Mouse (Mus musculus) MN1 (cell line): ENCODE results near the gene Mmp27.

Experiments used
- DNase-seq: peaks from one replicate; pipeline ENCODE4 v3.0.0-alpha.2; 2016; ENCODE audit warnings: low spot score

Gene Mmp27

GRCm38 (mm10) chr9:7571162-7571561, at the start of gene Mmp27:
Mmp27 (plus strand) TSS chr9:7571396.
- no peak for DNase-seq

DNA sequence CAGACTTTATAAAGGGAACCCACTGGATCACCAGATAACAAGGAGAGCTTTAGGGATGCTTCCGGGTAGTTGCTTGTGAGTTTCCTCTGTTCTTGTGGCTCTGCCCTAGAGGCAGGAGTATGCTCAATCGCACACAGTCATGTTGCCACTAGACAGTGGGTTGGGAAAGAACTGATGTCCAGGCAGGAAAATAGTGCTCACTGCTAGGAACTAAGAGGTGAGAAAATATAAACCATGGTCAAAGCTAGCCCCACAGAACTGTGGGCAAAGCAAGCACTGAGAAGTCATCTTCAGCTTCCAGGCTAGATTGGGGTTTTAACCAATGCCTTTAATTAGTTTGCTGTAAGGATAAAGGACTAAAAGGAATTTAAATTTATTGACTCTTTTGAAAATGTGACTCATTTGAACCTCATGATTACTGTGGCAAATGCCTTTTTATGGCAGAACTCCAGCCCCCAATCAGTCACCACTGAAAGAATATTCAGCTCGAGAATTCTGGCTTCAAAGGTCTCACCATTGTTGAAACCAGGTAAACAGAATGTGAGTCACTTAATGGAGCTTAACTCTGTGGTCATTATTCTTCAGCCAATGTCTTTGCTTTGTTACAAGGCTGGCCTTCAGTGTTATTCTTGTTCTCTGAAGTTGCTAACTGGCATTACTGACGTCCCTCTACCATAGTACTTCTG, 44.8 kb upstream of the Mmp27 start:
- no peak for DNase-seq

GRCm38 (mm10) chr9:7542763-7543162, 28.4 kb upstream of the Mmp27 start:
- no peak for DNase-seq

GRCm38 (mm10) chr9:7544923-7545457, 26.2 kb upstream of the Mmp27 start:
- no peak for DNase-seq

DNA sequence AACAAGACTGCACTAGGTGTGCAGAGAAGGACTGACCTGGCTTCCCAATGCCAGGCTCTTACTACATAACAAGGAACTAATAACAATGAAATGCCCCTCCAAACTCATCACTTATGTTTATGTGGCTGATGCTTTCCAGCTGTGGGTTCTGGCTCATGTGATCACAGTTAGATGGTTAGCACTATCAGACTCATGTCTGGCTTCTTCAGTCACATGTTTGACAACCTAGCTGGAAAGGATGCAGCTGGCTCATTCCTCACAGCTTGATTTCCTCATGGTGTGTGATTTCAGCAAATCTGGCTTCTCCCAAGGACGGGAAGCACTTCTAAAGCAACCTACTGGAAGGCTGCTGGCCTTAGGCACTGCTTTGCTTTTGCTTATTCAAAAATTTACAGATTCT, 25.7 kb upstream of the Mmp27 start:
- DNase-seq, result no peak

- DNase-seq, result no peak
These were observed 25.3 kb upstream of the Mmp27 start for GRCm38 (mm10) chr9:7545920-7546319.

DNA sequence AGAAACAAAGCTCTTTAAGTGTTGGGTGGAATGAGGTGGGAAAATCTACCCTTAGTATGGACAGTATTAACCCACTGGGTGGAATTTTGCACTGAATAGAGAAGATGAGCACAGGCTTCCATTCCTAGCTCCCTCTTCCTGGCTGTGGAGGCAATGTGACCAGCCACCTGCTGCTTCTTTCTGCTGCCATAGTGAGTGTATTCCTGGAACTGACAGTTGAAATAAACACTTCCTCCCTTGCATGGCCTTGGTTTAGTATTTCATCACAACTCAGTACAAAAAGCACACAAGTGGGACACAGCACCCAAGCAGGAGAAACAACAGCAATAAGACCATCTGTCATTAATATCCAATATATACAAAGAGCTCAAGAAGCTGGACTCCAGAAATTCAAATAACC, 19.3 kb upstream of the Mmp27 start:
- DNase-seq, result no peak

- no peak for DNase-seq
These were observed 17.7 kb upstream of the Mmp27 start for GRCm38 (mm10) chr9:7553536-7553935.

GRCm38 (mm10) chr9:7554382-7554781, 16.8 kb upstream of the Mmp27 start:
- DNase-seq, result no peak

DNA sequence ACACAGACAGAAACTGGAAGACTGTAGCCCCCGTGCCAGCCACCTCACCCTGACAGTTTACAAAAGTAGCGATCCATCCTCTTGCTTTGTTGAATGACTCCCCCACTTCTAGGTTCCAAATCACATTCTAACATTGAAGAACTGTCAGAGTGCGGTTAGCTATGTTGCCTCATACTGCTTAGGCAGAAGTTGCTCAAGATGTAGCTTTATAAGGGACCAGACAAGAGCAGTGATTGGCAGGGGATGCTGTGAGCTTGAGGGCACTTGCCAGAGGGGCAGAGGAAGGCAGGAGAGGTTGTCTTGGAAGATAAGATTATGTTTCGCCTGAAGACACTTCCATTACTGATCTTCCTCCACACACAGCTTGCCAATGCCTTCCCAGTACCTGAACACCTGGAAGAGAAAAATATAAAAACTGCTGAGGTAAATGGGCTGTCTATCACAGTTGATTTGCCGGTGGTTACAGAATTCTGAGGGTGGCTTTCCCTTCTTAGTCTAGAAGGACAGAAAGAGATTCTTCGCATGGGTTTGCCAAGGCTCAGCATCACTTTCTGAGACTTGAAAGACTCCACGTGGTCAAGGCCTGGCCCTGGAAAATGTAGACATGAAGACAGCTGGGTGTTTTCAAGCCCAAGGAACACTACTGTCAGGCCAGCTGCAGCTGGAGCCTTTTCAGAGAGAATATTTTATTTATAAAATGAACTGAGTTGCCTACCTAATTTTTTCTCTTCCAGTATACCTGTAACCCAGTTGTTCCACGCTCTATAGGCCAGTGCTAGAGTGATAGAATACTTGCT, 12.8 kb upstream of the Mmp27 start, which contains the start of gene Mmp8:
Gene Mmp8, plus strand, starts transcription at position 236 of the 797 bp plus-strand sequence.
- no peak for DNase-seq

DNA sequence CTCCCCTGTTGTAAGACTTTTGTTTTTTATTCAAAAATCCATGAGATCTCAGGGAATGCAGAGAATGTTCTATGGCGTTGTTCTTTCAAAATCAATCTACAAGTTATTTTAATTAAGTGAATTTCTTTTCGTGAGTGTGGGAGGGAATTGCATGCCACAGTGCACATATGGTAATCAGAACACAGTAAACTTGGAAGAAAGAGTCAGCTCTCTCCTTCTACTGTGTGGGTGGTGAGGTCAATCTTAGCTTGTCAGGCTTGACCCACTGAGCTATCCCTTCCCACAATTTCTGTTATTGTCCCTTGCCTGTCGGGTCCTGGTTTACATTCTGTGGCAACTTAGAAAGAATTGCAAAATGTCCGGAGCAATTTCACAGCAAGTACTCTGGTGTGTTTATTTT, 11.2 kb upstream of the Mmp27 start:
- DNase-seq, result no peak

DNA sequence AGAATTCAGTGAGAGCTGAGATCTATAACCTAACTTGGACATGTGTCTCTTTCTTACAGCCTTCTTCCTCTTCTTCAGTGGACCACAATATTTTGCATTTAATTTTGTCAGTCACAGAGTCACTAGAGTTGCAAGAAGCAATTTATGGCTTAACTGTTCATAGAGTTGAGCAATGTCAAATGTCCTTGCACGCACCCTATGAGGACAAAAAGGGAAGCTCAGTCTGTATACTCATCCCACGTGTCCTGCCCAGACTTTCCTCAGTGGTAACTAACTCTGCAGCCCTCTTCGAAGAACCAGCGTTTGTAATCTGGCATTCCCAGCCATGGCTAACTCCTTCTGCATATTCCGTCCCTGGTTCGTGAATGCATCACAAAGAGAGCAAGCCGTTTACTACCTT, 3.8 kb upstream of the Mmp27 start:
- no peak for DNase-seq

- no peak for DNase-seq
These were observed 3.3 kb upstream of the Mmp27 start for GRCm38 (mm10) chr9:7567923-7568322.

DNA sequence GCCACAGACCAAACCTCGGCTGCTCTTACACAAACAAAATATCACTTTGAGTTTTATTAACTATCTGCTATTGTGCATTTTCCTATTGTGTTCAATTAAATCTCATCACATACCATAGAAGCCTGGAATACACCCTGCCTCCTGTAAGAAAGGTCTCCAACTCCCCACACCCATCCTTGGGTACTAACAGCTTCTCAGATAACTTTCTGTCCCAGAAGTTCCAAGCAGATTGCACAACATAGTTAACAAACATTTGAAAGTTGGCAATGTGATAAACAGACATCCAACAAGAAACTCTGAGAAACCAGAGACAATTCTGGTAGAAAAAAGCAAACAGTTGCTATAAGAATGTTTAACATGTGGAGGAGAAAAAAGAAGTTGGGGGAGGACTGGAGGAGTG, 711 bp upstream of the Mmp27 start:
- no peak for DNase-seq

- no peak for DNase-seq
These were observed 992 bp downstream of the Mmp27 start for GRCm38 (mm10) chr9:7572188-7572587.

DNA sequence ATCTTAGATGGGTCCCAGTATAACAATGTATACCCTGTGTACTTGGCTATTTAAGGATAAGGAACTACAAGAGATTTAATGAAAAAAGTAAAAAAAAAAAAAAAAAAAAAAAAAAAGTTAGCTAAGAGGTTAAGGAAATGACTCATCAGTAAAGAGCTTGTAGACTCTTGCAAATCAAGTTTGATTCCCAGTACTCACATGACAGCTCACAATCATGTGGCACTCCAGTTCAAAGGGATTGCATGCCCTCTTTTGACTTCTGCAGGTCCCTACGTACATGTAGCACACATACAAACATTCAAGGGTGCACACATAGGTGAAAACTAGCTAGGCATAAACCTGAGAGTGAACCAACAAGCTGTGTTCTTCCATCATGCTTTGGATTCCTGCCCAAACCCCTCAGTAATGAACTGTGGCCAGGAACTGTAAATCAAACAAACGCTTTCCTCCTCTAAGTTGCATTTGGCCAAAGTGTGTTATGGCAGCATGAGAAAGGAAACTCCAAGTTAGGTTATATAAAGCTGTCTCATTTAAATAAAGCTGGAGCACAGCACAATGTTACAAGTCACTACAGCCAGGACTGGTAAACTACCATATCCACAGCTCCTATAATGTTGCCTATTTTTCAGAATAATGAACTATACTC, 1.6 kb downstream of the Mmp27 start:
- no peak for DNase-seq

- DNase-seq, result no peak
These were observed 4.3 kb downstream of the Mmp27 start for GRCm38 (mm10) chr9:7575526-7575925.

- DNase-seq, result no peak
These were observed 6.2 kb downstream of the Mmp27 start for GRCm38 (mm10) chr9:7577371-7577770.

- DNase-seq, result no peak
These were observed 18.9 kb downstream of the Mmp27 start for GRCm38 (mm10) chr9:7590063-7590462.

DNA sequence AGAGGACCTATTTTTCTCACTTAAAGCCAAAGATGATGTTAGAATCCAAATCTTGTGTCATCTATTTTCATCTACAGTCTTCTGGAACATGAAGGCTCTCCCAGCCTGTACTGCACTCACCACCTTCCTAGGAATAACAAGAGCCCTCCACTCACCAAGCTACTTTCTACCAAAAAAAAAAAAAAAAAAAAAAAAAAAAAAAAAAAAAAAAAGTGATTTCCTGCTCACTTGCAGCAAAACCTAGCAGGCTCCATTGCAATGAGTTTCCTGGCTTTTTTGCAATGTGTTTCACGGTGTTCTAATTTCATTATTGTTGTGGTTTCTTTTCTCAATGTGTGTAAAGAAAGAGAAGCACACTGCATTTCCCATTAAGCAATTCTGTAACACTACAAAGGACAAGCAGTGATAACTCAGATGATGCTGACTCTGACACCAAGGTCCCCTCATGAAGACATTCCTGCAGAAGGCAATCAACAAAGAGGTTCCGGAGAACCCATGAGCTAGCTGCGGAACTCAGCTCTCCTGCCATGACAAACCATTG, 22.1 kb downstream of the Mmp27 start:
- no peak for DNase-seq

DNA sequence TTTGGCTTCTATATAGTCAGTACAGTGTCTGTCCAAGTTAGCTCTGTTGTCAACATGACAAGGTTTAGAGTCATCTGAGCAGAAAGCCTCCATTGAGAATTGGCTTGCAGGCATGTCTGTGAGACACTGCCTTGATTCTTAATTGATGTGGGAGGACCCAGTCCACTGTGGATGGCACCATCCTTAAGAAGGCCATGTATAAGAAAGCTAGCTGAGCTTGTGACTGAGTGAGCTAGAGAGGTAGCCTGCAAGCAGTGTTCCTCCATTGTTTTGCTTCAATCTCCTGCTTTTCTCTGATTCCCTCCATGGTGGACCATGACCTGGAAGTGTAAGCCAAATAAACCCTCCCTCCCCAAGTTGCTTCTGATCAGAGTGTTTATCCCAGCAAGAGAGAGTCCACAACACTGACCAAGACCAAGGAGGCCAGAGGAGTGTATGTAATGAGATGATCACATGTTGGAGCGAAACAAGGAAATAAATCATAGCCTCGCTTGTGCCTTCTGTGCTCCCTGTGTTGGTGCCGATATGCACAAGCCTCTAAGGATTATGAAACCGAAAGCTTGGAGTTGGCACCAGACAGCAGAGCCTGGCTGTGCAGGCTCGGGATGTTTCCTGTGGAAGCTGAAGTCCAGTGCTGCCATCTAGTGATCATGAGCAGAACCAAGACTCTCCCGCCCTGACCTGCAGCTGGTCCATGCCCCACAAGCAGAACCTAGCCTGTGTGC, 23.8 kb downstream of the Mmp27 start:
- DNase-seq, result peak; percentile 70
